Mouse (Mus musculus) cerebellum, adult 2 months (tissue): ENCODE measurements around the gene Fbxw8.

ENCODE experiments used
- CTCF ChIP-seq: fragments of 200-500 bp; IDR thresholded peaks from 2 replicates; pipeline ENCODE4 v1.5.1; 2011; ENCODE audit warnings: low read depth, mild to moderate bottlenecking, control low read depth, low read length, moderate library complexity, borderline replicate concordance; ENCODE audit not compliant: insufficient read depth
- POLR2A ChIP-seq: fragments of 200-500 bp; IDR thresholded peaks from 2 replicates; pipeline ENCODE4 v1.6.1; 2011; ENCODE audit warnings: low read length, control low read depth, borderline replicate concordance; ENCODE audit not compliant: insufficient read depth

GRCm38 (mm10) chr5:118089102-118089501, 66.2 kb downstream of the Fbxw8 start:
- peak; percentile 45; the same call in 1 of the 2 replicates for TF ChIP-seq CTCF
- 0 out of 2 replicates have a peak, but pooled peaks have one; percentile 10 for TF ChIP-seq POLR2A
